Mouse (Mus musculus) heart, embryonic 11.5 days (tissue): ENCODE measurements around the gene Stk38l. TPM values are rescaled to one million over a fixed set of nuclear protein-coding genes. Genes with fewer than 3 reads are reported as not detected.

ENCODE experiments used
- ATAC-seq: fragments of 200-750 bp; cut with Nextera tagmentation; replicated peaks from 2 replicates; pipeline ENCODE4 v1.8.0; 2017; ENCODE audit warnings: moderate library complexity; ENCODE audit not compliant: insufficient number of reproducible peaks, low FRiP score, low TSS enrichment
- H3K27ac ChIP-seq: fragments of 300-500 bp; sonication (generic); 2 replicates; pipeline ENCODE4 v1.5.1; 2014; ENCODE audit warnings: mild to moderate bottlenecking, low read depth, low read length
- H3K27me3 ChIP-seq: fragments of 300-500 bp; sonication (generic); 2 replicates; pipeline ENCODE4 v1.6.1; 2014; ENCODE audit warnings: mild to moderate bottlenecking, low read length, mixed read lengths; ENCODE audit not compliant: control insufficient read depth, insufficient read depth
- H3K36me3 ChIP-seq: fragments of 300-500 bp; sonication (generic); 2 replicates; pipeline ENCODE4 v1.6.1; 2014; ENCODE audit warnings: mild to moderate bottlenecking, low read length, moderate library complexity, mixed read lengths; ENCODE audit not compliant: control insufficient read depth, insufficient read depth
- H3K4me1 ChIP-seq: fragments of 300-500 bp; sonication (generic); 2 replicates; pipeline ENCODE4 v1.6.1; 2014; ENCODE audit warnings: low read length; ENCODE audit not compliant: control insufficient read depth, insufficient read depth
- H3K4me2 ChIP-seq: fragments of 300-500 bp; sonication (generic); 2 replicates; pipeline ENCODE4 v1.6.1; 2014; ENCODE audit warnings: mild to moderate bottlenecking, moderate library complexity
- H3K4me3 ChIP-seq: fragments of 300-500 bp; sonication (generic); 2 replicates; pipeline ENCODE4 v1.5.1; 2014; ENCODE audit warnings: low read depth, low read length
- H3K9ac ChIP-seq: fragments of 300-500 bp; sonication (generic); 2 replicates; pipeline ENCODE4 v1.6.1; 2014; ENCODE audit warnings: mild to moderate bottlenecking, low read depth, low read length, moderate library complexity
- H3K9me3 ChIP-seq: fragments of 300-500 bp; sonication (generic); replicated peaks from 2 replicates; pipeline ENCODE4 v1.6.1; 2016; ENCODE audit warnings: low read length; ENCODE audit not compliant: control insufficient read depth
- WGBS: fragments of 180-500 bp; shearing (Covaris S2); extraction: QIAGEN DNeasy Blood & Tissue Kit; methylation state at CpG from one replicate; pipeline ENCODE4 v1.1.7; 2014; ENCODE audit not compliant: insufficient replicate concordance; 5-methylcytosine and 5-hydroxymethylcytosine counted together
- polyA plus RNA-seq: library from polyadenylated mRNA; unstranded; fragments of >200 nt; fragmentation: Nextera tagmentation; extraction: Ambion mirVana; gene quantifications from 2 replicates; pipeline ENCODE4 v1.2.1, GENCODE M21; 2014

The Stk38l gene
- polyA plus RNA-seq, 1 experiment from 2014 or later = 42.4 TPM

- Histone ChIP-seq H3K4me1 (peaks cover 5% of the 10 kb centered on the region; the same call in 1 of the 2 replicates), H3K9me3 (no peaks in the 10 kb centered on the region), H3K4me2 (peak overlapping the region; percentile 65), H3K9ac (peak overlapping the region; percentile 96), H3K27me3 (no peaks in the 10 kb centered on the region), H3K4me3 (peak overlapping the region; percentile 90), H3K36me3 (no peaks in the 10 kb centered on the region), H3K27ac (peak overlapping the region; percentile 93)
- ATAC-seq = peak; percentile 61; the same call in 1 of the 2 replicates
- WGBS = 1% methylated on average over 30 of the region's 30 CpGs
Observed at GRCm38 (mm10) chr6:146725384-146725791, 593 bp downstream of the Stk38l start.

- no peak for ATAC-seq
- peaks cover 21% of the 10 kb centered on the region for H3K4me1 ChIP-seq
- no peaks in the 10 kb centered on the region for H3K27me3 ChIP-seq
- 82% methylated on average over 1 of the region's 1 CpGs for WGBS
- no peak overlapping the region for H3K4me2 ChIP-seq
- H3K4me3 ChIP-seq = no peak overlapping the region
- no peaks in the 10 kb centered on the region for H3K9me3 ChIP-seq
- H3K27ac ChIP-seq = no peak overlapping the region
- H3K36me3 ChIP-seq = no peaks in the 10 kb centered on the region
- no peak overlapping the region for H3K9ac ChIP-seq
Observed at GRCm38 (mm10) chr6:146731031-146731430, 6.2 kb downstream of the Stk38l start.

- H3K4me1 ChIP-seq = peaks cover 21% of the 10 kb centered on the region
- H3K27me3 ChIP-seq = no peaks in the 10 kb centered on the region
- no peak overlapping the region for H3K27ac ChIP-seq
- H3K9me3 ChIP-seq = no peaks in the 10 kb centered on the region
- WGBS = 38% methylated on average over 2 of the region's 2 CpGs
- no peak overlapping the region for H3K9ac ChIP-seq
- no peak for ATAC-seq
- H3K36me3 ChIP-seq = no peaks in the 10 kb centered on the region
- H3K4me2 ChIP-seq = no peak overlapping the region
- H3K4me3 ChIP-seq = no peak overlapping the region
Observed at GRCm38 (mm10) chr6:146731692-146732091, 6.9 kb downstream of the Stk38l start.

DNA sequence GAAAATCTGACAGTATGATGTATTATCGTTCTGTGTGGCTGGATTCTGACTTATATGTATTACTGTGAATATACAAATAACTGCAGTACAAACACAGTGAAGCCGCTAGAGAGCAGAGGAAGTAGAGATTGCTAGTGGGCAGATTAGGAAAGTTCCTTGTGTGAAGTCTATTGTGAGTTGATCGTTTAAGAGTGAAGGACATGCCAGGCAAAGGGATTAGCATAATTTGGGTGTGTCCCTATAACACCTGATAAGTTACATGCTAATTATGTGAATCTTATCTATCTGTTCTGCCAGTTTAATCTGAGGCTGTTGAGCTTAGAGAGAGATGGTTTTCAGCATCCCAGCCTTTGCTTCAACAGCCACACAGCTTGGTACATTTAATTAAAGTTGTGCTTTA, 7.4 kb downstream of the Stk38l start:
- ATAC-seq = no peak
- WGBS = 54% methylated on average over 3 of the region's 3 CpGs
- Histone ChIP-seq H3K36me3 (no peaks in the 10 kb centered on the region), H3K27me3 (no peaks in the 10 kb centered on the region), H3K9ac (no peak overlapping the region), H3K4me2 (no peak overlapping the region), H3K27ac (no peak overlapping the region), H3K4me1 (peaks cover 20% of the 10 kb centered on the region), H3K9me3 (no peaks in the 10 kb centered on the region), H3K4me3 (no peak overlapping the region)

DNA sequence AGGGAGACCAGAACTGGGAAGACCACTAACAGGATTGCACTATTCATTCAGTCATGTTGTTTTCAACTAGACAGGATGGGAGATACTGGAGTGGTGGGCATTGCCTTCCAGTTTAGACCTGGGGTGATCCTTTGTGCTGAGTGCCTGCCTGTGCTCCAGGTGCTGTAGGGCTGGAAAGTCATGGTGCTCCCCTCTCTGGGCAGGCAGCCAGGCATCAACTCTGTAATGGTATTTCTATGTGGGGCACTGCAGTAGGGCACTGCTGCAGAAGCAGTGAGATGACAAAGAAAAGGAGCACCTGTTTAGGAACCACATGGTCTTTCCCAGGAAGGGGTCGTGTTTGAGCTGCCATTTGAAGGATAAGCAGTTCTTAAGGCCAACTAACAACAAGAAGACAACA, 7.9 kb downstream of the Stk38l start:
- Histone ChIP-seq H3K4me3 (no peak overlapping the region), H3K4me1 (peaks cover 22% of the 10 kb centered on the region), H3K9me3 (no peaks in the 10 kb centered on the region), H3K36me3 (no peaks in the 10 kb centered on the region), H3K4me2 (no peak overlapping the region), H3K27me3 (no peaks in the 10 kb centered on the region), H3K9ac (no peak overlapping the region), H3K27ac (no peak overlapping the region)
- ATAC-seq = no peak
- WGBS = 38% methylated on average over 1 of the region's 1 CpGs

GRCm38 (mm10) chr6:146733554-146733953, 8.8 kb downstream of the Stk38l start:
- peaks cover 19% of the 10 kb centered on the region for H3K4me1 ChIP-seq
- H3K9me3 ChIP-seq = no peaks in the 10 kb centered on the region
- H3K4me2 ChIP-seq = no peak overlapping the region
- WGBS = 76% methylated on average over 1 of the region's 1 CpGs
- H3K27me3 ChIP-seq = no peaks in the 10 kb centered on the region
- H3K27ac ChIP-seq = no peak overlapping the region
- ATAC-seq = no peak
- H3K36me3 ChIP-seq = no peaks in the 10 kb centered on the region
- no peak overlapping the region for H3K9ac ChIP-seq
- H3K4me3 ChIP-seq = no peak overlapping the region

DNA sequence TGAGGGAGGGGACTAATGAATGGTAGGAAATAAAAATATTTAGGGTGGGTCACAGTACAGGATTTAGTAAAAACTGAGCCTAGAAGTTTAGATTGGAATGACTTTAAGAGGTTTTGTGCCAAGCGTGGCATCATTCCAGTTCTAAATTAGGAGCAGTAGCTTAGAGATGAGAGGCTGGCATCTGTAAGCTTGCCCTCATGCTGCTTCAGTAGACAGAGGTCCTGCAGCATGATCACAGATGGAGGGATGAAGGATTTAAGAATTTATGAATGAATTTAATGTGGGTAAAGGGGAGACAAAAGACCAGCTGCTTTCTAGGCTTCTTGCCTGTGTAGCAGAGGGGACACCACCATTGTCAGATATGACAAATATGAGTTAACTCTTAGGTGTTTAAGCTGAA, 14.1 kb downstream of the Stk38l start:
- no peaks in the 10 kb centered on the region for H3K27me3 ChIP-seq
- 68% methylated on average over 1 of the region's 1 CpGs for WGBS
- H3K9me3 ChIP-seq = no peaks in the 10 kb centered on the region
- no peak overlapping the region for H3K4me2 ChIP-seq
- H3K4me1 ChIP-seq = peaks cover 8% of the 10 kb centered on the region; the same call in 1 of the 2 replicates
- H3K9ac ChIP-seq = no peak overlapping the region
- H3K4me3 ChIP-seq = no peak overlapping the region
- H3K36me3 ChIP-seq = no peaks in the 10 kb centered on the region
- ATAC-seq = no peak
- no peak overlapping the region for H3K27ac ChIP-seq

GRCm38 (mm10) chr6:146740724-146741123, 15.9 kb downstream of the Stk38l start:
- no peaks in the 10 kb centered on the region for H3K9me3 ChIP-seq
- H3K4me1 ChIP-seq = peaks cover 11% of the 10 kb centered on the region
- no peaks in the 10 kb centered on the region for H3K36me3 ChIP-seq

DNA sequence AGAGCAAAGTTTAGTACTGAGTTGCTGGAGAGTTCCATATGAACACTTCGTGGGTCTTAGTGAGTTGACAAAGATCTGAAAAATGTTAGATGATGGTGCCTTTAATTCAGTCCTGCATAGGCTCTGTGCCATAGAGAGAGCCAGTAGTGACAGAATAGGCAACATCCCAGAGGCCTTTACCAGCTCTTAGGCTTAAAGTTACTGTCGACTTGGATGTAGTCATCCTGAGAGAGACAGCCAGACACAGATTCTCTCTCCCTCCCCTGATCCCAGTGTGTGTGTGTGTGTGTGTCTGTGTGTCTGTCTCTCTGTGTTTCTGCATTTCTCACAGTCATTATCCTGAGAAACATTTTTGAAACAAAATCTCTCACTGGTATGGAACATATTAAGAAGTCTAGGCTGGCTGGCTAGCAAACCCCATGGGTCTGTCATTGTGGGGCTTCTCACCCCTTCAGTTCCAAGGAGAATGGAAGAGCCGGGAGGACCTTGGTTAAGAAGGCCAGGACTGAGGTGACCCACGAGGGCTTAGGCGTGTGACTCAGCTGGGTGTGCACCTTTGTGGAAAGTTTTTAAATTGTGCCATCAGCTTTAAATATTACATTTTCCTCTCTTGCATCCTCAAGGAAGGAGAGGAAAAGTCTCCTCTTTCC, 17.3 kb downstream of the Stk38l start:
- H3K4me3 ChIP-seq = no peak overlapping the region
- no peaks in the 10 kb centered on the region for H3K27me3 ChIP-seq
- ATAC-seq = no peak
- no peaks in the 10 kb centered on the region for H3K36me3 ChIP-seq
- peaks cover 13% of the 10 kb centered on the region for H3K4me1 ChIP-seq
- 74% methylated on average over 5 of the region's 5 CpGs for WGBS
- no peak overlapping the region for H3K27ac ChIP-seq
- H3K9me3 ChIP-seq = no peaks in the 10 kb centered on the region
- H3K9ac ChIP-seq = no peak overlapping the region
- no peak overlapping the region for H3K4me2 ChIP-seq

More at GRCm38 (mm10) chr6:146740724-146741123, 15.9 kb downstream of the Stk38l start:
- Histone ChIP-seq H3K27me3 (no peaks in the 10 kb centered on the region), H3K4me3 (no peak overlapping the region), H3K27ac (no peak overlapping the region), H3K9ac (no peak overlapping the region), H3K4me2 (no peak overlapping the region)
- no peak for ATAC-seq
